Mouse (Mus musculus) cerebellum, adult 2 months (tissue): ENCODE results near the gene Pax1. TPM values are rescaled to one million over a fixed set of nuclear protein-coding genes. Genes with fewer than 3 reads are reported as not detected.

ENCODE experiments used
- DNase-seq, 2 experiments: peaks; one replicate each; pipeline ENCODE4 v3.0.0; 2021
- H3K27ac ChIP-seq: fragments of 200-500 bp; 2 replicates; pipeline ENCODE4 v1.5.1; 2012; ENCODE audit warnings: low read length, control low read depth, inconsistent platforms; ENCODE audit not compliant: insufficient read depth
- H3K27me3 ChIP-seq: fragments of 200-500 bp; 2 replicates; pipeline ENCODE4 v1.6.1; 2012; ENCODE audit warnings: inconsistent platforms, mild to moderate bottlenecking, low read length, moderate library complexity; ENCODE audit not compliant: control insufficient read depth, insufficient read depth
- H3K4me1 ChIP-seq: fragments of 200-500 bp; 2 replicates; pipeline ENCODE4 v1.6.1; 2011; ENCODE audit warnings: low read length; ENCODE audit not compliant: control insufficient read depth, insufficient read depth
- H3K4me3 ChIP-seq: fragments of 200-500 bp; replicated peaks from 2 replicates; pipeline ENCODE3; 2011; ENCODE audit warnings: mild to moderate bottlenecking, low read depth, low read length, control low read depth; ENCODE audit not compliant: insufficient read depth
- CTCF ChIP-seq: fragments of 200-500 bp; IDR thresholded peaks from 2 replicates; pipeline ENCODE4 v1.5.1; 2011; ENCODE audit warnings: low read depth, mild to moderate bottlenecking, control low read depth, low read length, moderate library complexity, borderline replicate concordance; ENCODE audit not compliant: insufficient read depth
- POLR2A ChIP-seq: fragments of 200-500 bp; IDR thresholded peaks from 2 replicates; pipeline ENCODE4 v1.6.1; 2011; ENCODE audit warnings: low read length, control low read depth, borderline replicate concordance; ENCODE audit not compliant: insufficient read depth
- WGBS: fragments of 180-500 bp; shearing (Covaris S2); methylation state at CpG from one replicate; pipeline ENCODE4 v1.1.7; 2018; 5-methylcytosine and 5-hydroxymethylcytosine counted together
- polyA plus RNA-seq: library from polyadenylated mRNA; depleted of rRNA; stranded (reverse); fragments of >200 nt; gene quantifications from 2 replicates; pipeline ENCODE4 v1.2.3, GENCODE M21; 2012

Pax1 gene
- polyA plus RNA-seq, 1 experiment, result 0.10 TPM

- Histone ChIP-seq H3K27me3 (peaks cover 11% of the 10 kb centered on the region; the same call in 1 of the 2 replicates), H3K4me1 (no peaks in the 10 kb centered on the region), H3K27ac (no peak overlapping the region), H3K4me3 (no peak overlapping the region)
- TF ChIP-seq CTCF, result no peak
- TF ChIP-seq POLR2A, result no peak
- DNase-seq, result no peak
- 5% methylated on average over 12 of the region's 12 CpGs for WGBS
These were observed 5.6 kb downstream of the Pax1 start for GRCm38 (mm10) chr2:147367246-147367820.

GRCm38 (mm10) chr2:147367911-147368591 is 6.3 kb downstream of the Pax1 start:
- Histone ChIP-seq H3K27me3 (peaks cover 11% of the 10 kb centered on the region; the same call in 1 of the 2 replicates), H3K4me3 (no peak overlapping the region), H3K27ac (no peak overlapping the region), H3K4me1 (no peaks in the 10 kb centered on the region)
- TF ChIP-seq CTCF (no peak), POLR2A (no peak)
- DNase-seq, result no peak
- WGBS, result 2% methylated on average over 32 of the region's 32 CpGs

- DNase-seq, result no peak
- Histone ChIP-seq H3K27ac (no peak overlapping the region), H3K27me3 (peaks cover 11% of the 10 kb centered on the region; the same call in 1 of the 2 replicates), H3K4me1 (no peaks in the 10 kb centered on the region), H3K4me3 (no peak overlapping the region)
- WGBS, result 5% methylated on average over 9 of the region's 9 CpGs
- TF ChIP-seq POLR2A (no peak), CTCF (no peak)
These were observed 7.8 kb downstream of the Pax1 start for GRCm38 (mm10) chr2:147369561-147369960.

GRCm38 (mm10) chr2:147370091-147370490 is 8.4 kb downstream of the Pax1 start:
- peaks cover 11% of the 10 kb centered on the region; the same call in 1 of the 2 replicates for H3K27me3 ChIP-seq
- no peak for TF ChIP-seq POLR2A
- TF ChIP-seq CTCF, result no peak
- no peak overlapping the region for H3K27ac ChIP-seq
- H3K4me3 ChIP-seq, result no peak overlapping the region
- DNase-seq, result no peak
- WGBS, result 15% methylated on average over 5 of the region's 5 CpGs
- H3K4me1 ChIP-seq, result no peaks in the 10 kb centered on the region

- no peak for DNase-seq
- Histone ChIP-seq H3K4me3 (no peak overlapping the region), H3K27ac (no peak overlapping the region), H3K4me1 (no peaks in the 10 kb centered on the region), H3K27me3 (peaks cover 6% of the 10 kb centered on the region; the same call in 1 of the 2 replicates)
- no peak for TF ChIP-seq POLR2A
- TF ChIP-seq CTCF, result no peak
These were observed 9.6 kb downstream of the Pax1 start for GRCm38 (mm10) chr2:147371289-147371688.

GRCm38 (mm10) chr2:147371840-147372239 is 10.1 kb downstream of the Pax1 start:
- Histone ChIP-seq H3K4me3 (no peak overlapping the region), H3K27me3 (peaks cover 5% of the 10 kb centered on the region; the same call in 1 of the 2 replicates), H3K27ac (no peak overlapping the region), H3K4me1 (no peaks in the 10 kb centered on the region)
- TF ChIP-seq CTCF, result no peak
- TF ChIP-seq POLR2A, result no peak
- 7% methylated on average over 4 of the region's 4 CpGs for WGBS
- no peak for DNase-seq

GRCm38 (mm10) chr2:147372947-147373666 is 11.4 kb downstream of the Pax1 start:
- no peak for TF ChIP-seq POLR2A
- TF ChIP-seq CTCF, result no peak
- WGBS, result 3% methylated on average over 28 of the region's 28 CpGs
- no peak overlapping the region for H3K4me3 ChIP-seq
- no peak for DNase-seq
- peaks cover 2% of the 10 kb centered on the region; the same call in 1 of the 2 replicates for H3K27me3 ChIP-seq
- no peaks in the 10 kb centered on the region for H3K4me1 ChIP-seq
- H3K27ac ChIP-seq, result no peak overlapping the region
